Mouse (Mus musculus): ENCODE data around the gene Nemf. TPM values are rescaled to one million over a fixed set of nuclear protein-coding genes. Genes with fewer than 3 reads are reported as not detected.
A peak's percentile ranks its signal among the peaks of the same experiment; 100 is the strongest.
"Not testable (repeated sequence)": the region's sequence is repeated elsewhere in the genome, so short reads cannot be mapped to it uniquely, and the experiment has no call there.

Nemf gene
- 10 to 100 TPM; 18.7 to 20.9 TPM for total RNA-seq (2021)
- long read RNA-seq, experiment 1, full-length matches to known transcripts = 28 of 39 reads
- long read RNA-seq, experiment 1, partial matches to known transcripts = 5 of 39 reads
- long read RNA-seq, experiment 1, other reads (novel, unspliced or antisense) = 6 of 39 reads
- long read RNA-seq, experiment 2, full-length matches to known transcripts = 20 of 30 reads
- long read RNA-seq, experiment 2, partial matches to known transcripts = 8 of 30 reads
- long read RNA-seq, experiment 2, other reads (novel, unspliced or antisense) = 2 of 30 reads

DNA sequence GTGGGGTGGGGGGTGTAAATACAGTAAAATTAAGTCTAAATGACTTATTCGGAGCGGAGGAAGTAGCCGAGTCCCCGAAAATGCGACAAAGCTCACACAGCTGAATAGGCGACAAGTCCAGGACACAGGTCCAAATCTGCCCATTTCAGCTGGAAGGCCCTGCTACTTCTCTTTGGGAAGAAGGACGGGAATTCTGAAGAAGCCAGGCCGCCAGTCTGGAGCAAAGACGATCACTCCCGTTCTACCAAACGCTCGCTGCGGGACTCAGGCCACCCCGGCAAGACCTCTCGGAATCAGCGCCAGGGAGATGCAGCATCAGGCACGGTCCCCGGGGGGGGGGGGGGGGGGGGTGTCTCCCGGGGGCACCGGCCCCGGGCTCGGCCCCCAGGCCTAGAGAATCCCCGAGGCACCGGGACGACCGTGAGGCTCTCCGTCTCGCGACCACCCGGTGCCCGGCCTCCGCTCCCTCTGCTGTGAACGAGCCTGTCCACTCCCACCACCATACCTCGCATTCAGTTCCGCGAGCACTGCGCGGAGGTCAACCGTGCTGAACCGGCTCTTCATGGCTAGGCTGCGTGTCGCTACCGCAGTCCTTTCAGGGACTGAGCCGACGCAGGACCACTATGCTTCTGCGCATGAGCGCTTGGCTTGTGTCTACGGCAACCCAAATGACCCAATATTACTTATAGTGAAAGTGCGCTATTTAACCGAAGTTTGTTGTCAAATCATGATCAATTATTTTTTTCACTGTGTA, at the start of gene Nemf:
Gene Nemf, minus strand, starts transcription at position 620 of the 754 bp plus-strand sequence.
- peak; percentile 91 for DNase-seq (ENCODE audit: low spot score)

DNA sequence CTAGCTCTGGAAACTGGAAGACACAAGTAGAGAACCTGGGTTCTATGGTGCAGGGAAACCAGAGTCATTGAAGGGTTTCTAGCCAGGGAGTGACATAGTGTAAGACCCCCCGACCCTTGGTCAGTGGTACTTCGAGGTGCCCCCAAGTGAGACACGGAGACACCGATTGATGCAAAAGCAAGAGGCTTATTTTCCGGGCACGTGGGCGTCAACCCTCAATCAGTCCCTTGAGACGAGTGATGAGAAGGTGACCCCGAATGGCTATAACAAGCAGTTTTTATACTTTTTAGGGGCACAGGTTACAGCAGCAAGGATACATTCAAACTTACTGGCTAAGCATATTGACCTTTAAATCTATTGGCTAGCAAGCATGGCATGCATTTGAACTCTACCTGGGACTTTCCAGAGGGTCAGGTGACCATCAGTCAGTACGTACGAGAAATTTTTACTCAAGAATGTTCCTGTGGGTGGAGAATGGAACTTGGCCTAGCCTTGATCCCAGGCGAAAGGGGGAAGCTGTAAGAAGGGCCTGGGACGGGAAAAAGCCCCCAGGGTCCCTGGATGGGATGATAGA, 45.7 kb upstream of the Nemf start:
- no peak for DNase-seq (ENCODE audit: low spot score)

DNA sequence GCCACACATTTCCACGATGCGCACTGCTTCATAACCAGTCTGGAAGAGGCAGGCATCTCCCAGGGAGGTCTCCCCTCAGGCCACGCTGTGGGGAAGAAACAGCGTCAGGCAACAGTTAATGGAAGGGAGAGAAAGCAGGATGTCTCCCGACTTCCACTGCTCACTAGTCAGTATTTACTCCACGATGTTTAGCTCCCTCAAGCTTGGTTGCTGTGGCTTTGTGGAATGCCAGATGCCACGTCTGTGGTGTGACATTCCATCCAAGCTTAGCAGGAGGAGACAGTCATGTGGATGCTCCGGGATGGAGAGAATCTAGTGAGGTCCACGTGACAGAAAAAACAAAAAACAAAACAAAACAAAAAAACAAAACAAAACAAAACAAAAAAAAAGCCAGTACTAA, 45.1 kb upstream of the Nemf start:
- no peak for DNase-seq (ENCODE audit: low spot score)

DNA sequence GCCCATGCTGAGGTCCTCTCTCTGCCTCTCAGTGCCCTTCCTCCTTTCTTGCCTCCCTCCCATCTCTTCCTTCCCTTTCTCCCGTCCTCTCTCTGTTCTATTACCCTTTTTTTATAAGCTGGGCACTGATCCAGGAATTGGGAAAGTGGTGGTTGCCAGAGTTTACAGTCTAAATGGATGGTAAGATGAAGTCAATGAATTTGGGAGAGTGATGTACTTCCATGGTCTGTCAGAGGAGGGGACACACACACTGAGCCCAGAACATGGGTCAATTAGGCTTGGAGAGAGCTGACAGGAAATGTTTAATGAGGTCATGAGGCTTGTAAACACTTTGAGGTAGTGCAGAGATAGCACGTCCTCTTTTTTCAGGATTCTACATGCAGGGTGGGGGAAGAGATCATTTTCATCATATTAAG, 43.9 kb upstream of the Nemf start:
- DNase-seq (ENCODE audit: low spot score) = no peak

DNA sequence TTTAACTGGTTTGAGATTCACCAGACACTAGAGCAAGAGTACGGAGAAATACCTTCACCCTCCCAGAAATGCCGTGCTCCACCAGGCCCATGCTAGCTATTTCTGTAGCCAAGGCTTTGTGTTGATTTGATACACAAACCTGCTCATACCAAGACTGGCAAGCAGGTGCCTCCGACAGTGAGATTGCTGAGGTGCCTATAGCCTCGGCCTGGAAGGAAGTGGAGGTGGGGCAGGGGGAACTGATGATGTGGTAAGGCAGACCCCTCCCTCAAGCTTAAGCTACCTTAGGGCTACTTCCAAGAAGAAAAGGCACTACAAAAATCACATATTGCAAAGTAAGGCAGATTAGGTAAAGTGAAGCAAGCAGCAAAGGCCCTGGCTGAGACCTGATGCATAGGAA, 43.4 kb upstream of the Nemf start:
- DNase-seq (ENCODE audit: low spot score) = no peak

DNA sequence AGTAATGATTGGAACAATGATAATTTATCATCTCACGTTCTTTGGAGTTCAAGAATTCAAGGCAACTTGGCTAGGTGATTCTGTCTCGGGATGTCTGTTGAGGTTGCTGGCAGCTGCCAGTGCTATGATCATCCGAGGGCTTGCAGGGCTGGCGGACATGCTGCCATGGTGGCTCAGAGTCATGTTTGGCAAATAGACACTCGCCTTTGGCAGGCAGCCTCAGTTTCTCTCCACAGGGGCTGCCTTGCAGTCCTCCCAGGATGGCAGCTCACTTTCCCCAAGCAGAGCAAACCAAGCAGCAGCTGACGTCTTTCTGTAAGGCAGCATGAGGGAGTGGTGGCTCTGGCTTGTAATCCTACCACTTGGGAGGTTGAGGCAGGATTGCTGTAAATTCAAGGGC, 37.5 kb upstream of the Nemf start:
- DNase-seq (ENCODE audit: low spot score) = no peak

DNA sequence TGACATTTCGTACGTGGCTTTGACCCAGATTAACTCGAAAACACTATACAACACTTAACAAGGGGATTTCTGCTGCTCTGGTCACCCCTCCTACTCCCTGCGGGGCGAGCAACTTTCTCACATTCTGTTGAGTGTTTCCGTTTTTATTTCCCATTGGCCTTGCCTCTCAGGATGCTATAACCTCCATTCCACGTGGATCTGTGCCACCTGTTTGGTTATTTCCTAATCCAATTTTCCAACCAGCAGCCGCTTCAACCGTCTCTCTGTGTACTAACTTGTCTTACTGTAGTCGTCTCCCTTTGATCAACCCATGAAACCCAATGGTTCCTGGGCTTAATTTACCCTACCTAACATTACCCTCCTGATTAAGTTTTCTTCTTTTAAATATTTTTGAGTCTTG, 36.1 kb upstream of the Nemf start:
- no peak for DNase-seq (ENCODE audit: low spot score)

DNA sequence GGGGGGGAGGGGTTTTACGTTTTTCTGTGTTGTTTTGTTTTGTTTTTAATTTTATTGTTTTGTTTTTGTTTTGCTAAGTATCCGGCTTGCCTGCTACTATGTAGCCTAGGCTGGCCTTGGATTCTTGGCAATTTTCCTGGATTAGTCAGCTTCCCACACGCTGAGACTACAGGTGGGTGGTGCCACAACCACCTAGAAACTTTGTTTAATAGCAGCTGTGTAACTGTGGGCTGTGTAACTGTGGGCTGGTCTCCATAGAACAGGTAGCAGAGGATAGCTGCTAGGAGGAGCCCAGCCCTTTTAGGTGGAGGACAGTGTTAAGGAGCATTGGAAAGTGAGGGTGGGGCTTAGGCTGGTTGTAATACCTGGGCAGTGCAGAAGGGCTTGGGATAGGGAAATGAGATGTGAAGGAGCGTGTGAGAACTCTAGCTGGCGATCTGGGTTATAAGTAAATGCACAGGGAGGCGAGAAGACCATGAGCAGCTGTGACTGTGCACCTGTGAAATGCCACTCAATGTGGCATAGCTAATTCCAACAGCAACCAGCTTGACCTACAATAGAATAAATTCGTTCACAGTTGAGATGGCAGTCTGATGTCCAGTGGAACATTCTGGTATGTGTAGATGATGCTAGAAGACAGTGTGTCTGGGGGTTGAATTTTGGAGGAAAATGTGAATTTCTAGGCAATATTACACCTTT, 33.2 kb upstream of the Nemf start:
- no peak for DNase-seq (ENCODE audit: low spot score)

DNA sequence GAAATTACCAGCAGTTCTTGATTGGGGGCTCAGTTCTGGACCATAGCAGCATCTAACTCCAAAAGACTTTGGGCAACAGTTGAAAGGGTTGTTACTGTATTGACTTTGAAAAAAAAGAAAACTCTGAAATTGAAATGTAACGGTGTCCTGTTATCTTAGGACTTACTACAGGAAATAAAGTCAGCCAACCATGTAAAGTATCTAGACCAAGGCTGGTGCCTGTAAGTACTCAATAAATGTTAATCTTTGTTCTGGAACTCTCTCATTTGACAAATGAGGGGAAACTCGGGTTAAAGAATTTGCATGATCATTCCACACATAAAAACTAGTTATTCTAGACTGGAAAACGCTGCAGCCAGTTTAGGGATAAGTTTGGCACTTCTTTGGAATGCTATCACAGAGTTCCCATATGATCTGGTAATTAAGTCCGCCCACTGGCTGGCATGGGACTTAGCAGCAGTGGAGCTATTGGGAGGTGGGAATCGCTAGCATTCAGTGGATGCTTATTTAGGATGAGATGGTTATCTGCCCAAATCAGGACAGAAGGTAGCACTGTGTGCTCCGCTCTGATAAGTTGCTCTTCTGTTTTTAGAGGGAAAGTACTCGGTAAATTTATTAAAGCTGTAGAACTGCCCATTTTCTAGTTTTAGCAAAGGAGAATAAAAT, 32.4 kb upstream of the Nemf start:
- no peak for DNase-seq (ENCODE audit: low spot score)

DNA sequence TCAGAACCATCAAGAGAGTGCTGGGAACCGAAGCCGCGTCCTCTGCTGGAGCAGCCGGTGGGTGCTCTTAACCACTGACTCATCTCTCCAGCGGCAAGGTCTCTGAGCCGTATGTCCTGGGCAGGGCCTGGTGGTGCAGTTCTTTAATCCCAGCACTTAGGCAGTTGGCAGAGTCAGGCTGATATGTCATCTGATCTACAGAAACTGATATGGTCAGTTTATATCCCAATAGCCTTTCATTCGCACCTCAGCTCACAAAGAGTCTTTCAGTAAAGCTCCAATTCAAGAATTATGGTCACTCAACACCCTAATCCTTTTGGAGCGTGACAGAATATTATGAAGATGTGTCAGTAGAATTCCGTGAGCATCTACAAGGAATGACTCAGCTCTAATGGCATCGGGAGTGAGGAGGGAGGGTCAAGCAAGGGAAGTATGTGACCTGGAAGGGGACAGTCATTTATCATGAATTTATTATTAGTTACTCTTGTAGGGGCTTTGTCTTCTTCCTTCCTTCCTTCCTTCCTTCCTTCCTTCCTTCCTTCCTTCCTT, 31.4 kb upstream of the Nemf start:
- DNase-seq (ENCODE audit: low spot score) = no peak

DNA sequence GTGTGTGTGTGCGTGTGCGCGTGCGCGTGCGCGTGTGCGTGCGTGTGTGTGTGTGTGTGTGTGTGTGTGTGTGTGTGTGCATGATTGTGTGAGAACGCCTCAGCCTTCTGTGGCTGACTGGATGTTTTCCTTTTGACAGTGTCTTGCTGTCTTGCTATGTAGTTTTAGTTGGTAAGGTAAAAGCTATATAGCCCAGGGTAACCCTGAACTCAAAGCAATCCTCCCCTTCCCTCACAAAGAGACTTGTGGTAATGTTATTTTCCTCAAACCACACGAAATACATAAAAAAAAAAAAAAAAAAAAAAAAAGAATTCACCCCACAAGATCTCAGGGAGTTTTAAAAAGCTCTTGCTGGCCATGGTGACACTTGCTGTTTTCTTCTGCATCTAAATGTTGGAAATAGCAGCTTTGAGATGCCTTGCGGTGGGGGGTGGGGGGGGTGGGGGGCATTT, 29.3 kb upstream of the Nemf start:
- not testable (repeated sequence) for DNase-seq (ENCODE audit: low spot score)

DNA sequence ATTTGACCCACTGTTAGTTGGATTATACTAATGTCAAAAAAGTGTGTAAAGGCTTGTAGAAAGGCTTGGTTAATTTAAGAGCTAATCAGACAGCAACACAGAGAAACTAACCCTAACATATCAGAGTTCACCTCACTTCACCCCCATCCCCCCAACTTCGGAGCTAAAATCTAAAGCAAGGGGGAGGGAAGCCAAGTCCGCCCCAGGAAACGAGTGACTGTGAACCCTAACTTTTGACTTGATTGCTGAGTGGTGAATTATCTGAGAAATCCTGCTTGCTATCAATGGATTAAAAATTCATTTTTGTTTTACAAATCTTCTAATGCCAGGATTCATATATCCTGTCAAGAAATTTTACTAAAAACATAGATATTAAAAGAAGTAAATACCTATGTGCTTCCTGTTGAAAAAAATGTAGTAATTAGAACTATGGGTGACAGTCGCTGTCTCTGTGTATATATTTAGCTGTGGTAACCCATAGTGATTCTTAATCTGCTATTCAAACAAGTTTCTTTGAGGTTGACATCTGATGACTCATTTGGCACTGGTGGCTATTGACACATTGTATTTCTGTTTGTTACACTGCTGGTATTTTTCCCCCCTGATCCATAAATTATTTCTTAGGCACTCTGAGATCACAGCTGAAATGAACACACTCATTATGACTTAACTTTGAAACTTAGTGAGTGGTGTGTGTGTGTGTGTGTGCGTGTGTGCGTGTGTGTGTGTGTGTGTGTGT, 28.7 kb upstream of the Nemf start:
- no peak for DNase-seq (ENCODE audit: low spot score)

DNA sequence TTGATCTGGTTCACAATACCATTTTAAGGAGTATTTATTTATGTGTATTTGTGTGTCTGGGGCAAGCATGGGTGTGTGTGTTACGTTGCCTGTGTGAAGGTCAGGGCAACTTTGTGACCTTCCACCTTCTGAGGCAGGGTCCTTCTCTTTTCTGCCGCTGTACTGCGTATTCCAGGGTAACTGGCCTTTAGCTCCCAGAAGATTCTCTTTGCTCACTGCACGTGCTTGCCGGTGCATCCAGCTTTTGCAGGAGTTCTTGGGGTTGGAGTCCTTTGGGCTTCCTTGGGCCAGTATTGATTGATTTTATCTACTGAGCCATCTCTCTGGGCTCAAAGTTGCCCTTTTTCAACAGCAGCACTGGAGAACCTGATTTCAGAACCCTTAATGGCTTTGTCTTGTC, 27.6 kb upstream of the Nemf start:
- no peak for DNase-seq (ENCODE audit: low spot score)

DNA sequence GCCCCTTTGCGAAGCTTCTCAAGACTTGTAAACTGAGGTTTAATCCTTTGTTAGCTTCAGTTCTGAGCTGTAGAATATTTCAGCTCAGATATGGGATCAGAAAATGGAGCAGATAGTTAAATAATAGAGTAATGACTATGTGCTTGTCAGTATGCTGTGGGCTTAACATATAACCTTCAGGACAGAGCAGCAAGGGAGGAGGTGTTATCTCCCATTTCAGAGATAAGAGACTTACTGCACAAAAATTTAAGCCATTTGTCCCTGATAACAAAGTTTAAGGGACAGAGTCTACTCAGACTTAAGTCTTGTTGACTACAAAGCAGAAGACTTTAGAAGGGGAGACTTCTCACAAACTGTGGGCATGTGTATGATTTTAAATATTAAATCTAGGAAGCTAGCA, 25.9 kb upstream of the Nemf start:
- DNase-seq (ENCODE audit: low spot score) = no peak

DNA sequence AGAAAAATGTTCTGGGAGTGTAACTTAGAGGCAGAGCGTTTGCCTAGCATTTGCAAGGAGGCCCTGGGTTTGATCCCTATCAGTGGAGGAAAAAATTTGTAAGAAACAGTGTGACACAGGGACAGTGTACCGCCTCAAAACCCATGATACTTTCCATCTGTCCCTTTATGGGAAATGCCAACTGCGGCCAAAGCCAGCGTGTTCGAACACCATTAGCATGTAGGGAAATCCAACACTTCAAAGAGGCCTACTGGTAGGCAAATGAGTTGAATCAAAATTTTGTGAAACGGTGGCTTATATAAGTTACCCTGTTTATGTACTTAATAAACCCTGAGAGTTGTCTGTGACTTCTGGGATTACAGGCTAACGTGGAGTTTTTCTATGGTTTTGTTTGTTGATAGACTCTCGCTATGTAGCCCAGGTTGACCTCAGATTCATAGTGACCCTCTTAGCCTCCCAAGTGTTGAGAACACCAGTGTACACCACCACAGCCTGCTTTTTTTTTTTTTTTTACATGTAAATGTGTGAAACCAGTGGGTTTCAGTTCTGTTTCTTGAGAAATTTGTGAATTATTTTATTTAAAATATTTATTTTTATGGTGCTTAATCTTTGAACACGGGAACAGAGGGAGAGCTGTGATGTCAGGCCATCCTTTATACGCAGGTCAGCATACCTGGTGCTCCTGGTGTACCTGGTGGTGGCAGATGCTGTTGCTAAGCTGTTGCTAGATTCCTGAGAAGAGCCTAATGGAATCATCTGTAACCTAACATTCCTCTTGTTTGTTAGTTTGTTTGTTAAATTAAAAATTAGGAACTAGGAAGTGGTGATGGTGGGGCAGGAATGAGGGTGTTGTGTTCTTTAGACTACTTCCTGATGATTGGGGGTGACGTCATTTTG, 21.8 kb upstream of the Nemf start:
- DNase-seq (ENCODE audit: low spot score) = no peak

DNA sequence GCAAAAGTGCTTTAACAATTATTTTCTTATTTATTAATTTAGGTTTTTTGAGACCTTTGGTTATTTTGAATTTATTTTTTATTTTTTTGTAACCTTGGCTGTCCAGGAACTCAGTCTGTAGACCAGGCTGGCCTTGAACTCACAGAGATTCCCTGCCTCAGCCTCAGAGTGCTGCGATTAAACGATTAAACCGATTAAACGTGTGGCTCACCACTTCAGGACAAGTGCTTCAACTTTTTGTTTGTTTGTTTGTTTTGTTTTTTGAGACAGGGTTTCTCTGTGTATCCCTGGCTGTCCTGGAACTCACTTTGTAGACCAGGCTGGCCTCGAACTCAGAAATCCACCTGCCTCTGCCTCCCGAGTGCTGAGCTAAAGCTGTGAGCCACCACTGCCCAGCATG, 20.7 kb upstream of the Nemf start:
- DNase-seq (ENCODE audit: low spot score) = not testable (repeated sequence)

DNA sequence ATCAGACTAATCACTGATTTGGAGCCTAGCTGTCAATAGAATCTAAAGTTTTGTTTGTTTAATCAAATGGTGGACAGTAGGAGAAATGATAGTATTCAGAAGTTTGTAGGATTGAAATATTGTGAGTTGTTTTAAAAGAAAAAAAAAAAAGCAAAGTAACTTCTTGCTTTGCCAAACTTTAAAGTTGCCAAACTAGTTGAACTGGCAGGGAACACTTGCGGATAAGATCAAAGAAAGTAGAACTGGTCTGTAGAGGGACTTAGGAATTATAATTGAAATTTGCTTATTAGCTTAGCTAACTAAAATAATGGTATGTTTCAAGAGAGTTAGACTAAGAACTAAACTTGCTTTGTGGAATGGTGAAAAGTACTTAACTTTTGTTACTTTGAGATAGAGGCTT, 20.2 kb upstream of the Nemf start:
- no peak for DNase-seq (ENCODE audit: low spot score)

DNA sequence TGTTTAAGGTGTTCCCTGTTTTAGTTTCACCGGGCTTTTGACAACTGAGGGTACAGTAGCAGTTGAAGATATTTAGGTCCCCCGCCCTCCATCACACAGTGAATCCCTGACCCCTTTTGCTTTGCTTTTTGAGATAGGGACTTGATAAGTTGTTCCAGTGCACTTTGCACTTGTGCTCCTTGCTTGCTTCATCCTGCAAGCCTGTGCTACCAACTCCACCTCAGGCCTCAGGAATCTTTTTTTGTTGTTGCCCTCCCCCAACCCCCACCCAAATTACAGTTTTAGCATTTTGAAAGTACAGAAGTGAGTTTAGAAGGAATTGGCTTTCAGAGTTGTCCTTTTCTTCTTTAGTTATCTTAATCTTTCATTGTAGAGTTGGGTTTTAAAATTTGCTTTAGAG, 19.2 kb upstream of the Nemf start:
- no peak for DNase-seq (ENCODE audit: low spot score)

Measured in gastrocnemius, adult 18-20 months (tissue).